Mouse (Mus musculus): ENCODE results near the gene Sema3f. TPM values are rescaled to one million over a fixed set of nuclear protein-coding genes. Genes with fewer than 3 reads are reported as not detected.
A peak's percentile ranks its signal among the peaks of the same experiment; 100 is the strongest.
"Not testable (repeated sequence)": the region's sequence is repeated elsewhere in the genome, so short reads cannot be mapped to it uniquely, and the experiment has no call there.

Sema3f gene
- polyA plus RNA-seq, 1 experiment: 41.3 TPM

DNA sequence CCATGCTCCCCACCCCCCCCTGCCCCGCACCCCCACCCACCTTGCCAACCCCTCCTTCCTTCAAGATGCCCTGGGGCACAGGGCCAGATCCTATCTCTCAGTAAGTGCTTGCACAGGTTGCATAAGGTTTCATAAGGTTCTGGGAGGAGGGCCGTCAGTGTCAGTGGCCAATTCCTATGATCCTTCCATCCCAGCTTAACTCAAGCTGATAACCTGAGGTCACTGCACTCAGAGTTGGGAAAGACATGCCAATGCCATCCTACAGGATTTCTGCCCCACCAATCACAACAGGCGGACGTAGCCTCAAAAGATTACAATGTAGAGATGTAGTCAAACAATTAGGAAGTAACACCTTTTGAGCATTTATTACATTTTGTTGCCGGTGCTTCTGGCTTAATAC lies 21.9 kb downstream of the Sema3f start:
- H3K36me3 ChIP-seq (ENCODE audit: control insufficient read depth, insufficient read depth, low read length): no peaks in the 10 kb centered on the region
- no peaks in the 10 kb centered on the region for H3K27me3 ChIP-seq (ENCODE audit: control insufficient read depth, insufficient read depth, low read length)
- H3K27ac ChIP-seq (ENCODE audit: control insufficient read depth, insufficient read depth, low read length): no peak overlapping the region
- H3K4me3 ChIP-seq (ENCODE audit: control insufficient read depth, insufficient read depth, low read length): no peak overlapping the region
- DNase-seq: no peak
- WGBS: 95% methylated on average over 5 of the region's 5 CpGs
- TF ChIP-seq CTCF (IDR thresholded peaks at IDR 0.05; ENCODE audit: borderline replicate concordance, control insufficient read depth, extremely low read depth, insufficient read depth, low read length, poor library complexity) (no peak), POLR2A (IDR thresholded peaks at IDR 0.05; ENCODE audit: control insufficient read depth, extremely low read depth, insufficient read depth, low read length, poor library complexity) (no peak)
- peaks cover 6% of the 10 kb centered on the region for H3K4me1 ChIP-seq (replicated peaks; ENCODE audit: control insufficient read depth, insufficient read depth, low read length)

DNA sequence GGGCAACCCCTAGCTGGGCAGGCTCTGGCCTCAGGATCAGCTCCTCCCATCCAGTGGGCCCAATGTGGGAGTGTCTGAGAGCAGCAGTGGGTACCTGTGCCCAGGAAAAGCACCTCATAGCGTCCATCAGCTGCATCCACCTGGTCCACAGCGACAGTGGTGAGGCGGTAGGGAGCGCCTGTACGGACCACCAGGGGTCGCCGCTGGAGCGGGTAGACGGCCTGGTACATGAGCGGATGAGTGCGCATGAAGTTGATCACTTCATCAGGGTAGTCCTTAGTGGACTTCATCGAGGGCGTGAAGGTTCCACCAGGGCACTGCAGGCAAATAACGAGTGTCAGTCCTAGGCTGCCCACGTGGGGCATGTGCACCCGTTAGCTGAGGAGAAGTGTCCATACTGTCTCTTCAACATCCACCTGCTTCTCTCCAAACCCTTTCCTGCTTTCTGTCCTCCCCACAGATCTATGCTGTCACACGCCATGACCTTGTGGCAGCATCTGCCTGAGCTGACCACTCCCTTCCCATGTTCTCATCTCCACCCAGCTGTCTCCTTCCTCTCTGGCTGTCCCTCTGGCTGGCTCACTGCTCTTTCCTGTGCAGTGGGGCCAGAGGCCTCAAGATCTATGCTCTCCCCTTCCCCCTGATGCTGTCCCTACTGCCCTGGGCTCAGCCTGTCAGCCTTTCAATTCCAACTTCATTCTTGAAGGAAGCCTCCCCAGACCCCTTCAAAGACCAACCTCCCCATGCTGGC lies 24.9 kb downstream of the Sema3f start:
- no peak for TF ChIP-seq POLR2A (IDR thresholded peaks at IDR 0.05; ENCODE audit: control insufficient read depth, extremely low read depth, insufficient read depth, low read length, poor library complexity)
- TF ChIP-seq CTCF (IDR thresholded peaks at IDR 0.05; ENCODE audit: borderline replicate concordance, control insufficient read depth, extremely low read depth, insufficient read depth, low read length, poor library complexity): peak; percentile 87

DNA sequence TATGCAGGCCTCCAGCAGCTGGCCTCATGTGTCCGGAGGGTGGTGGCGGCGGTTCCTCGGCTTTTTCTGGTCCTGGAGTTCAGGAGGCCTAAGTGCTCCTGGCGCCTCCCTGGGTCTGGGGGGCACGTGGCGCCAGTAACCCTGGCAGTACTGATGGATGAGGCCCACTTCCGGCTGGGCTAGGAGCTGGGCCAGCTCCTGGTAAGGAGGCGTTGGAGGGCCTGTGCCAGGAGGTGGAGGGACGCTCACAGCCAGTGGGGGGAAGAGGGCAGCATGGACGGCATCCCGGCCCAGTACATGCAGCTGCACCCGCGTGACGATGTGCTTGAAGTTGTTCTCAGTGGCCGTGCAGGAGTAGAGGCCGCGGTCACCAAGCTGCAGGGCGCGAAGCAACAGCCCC lies 27.9 kb downstream of the Sema3f start:
- WGBS: 91% methylated on average over 20 of the region's 20 CpGs
- Histone ChIP-seq H3K4me1 (replicated peaks; ENCODE audit: control insufficient read depth, insufficient read depth, low read length) (no peaks in the 10 kb centered on the region), H3K36me3 (ENCODE audit: control insufficient read depth, insufficient read depth, low read length) (no peaks in the 10 kb centered on the region), H3K27me3 (ENCODE audit: control insufficient read depth, insufficient read depth, low read length) (no peaks in the 10 kb centered on the region; the same call in 1 of the 2 replicates), H3K4me3 (ENCODE audit: control insufficient read depth, insufficient read depth, low read length) (no peak overlapping the region), H3K27ac (ENCODE audit: control insufficient read depth, insufficient read depth, low read length) (no peak overlapping the region)
- no peak for TF ChIP-seq CTCF (IDR thresholded peaks at IDR 0.05; ENCODE audit: borderline replicate concordance, control insufficient read depth, extremely low read depth, insufficient read depth, low read length, poor library complexity)
- TF ChIP-seq POLR2A (IDR thresholded peaks at IDR 0.05; ENCODE audit: control insufficient read depth, extremely low read depth, insufficient read depth, low read length, poor library complexity): no peak
- DNase-seq: no peak

More for the DNA sequence above, 24.9 kb downstream of the Sema3f start:
- peak; percentile 77 for DNase-seq
- WGBS: 37% methylated on average over 17 of the region's 17 CpGs
- H3K27ac ChIP-seq (ENCODE audit: control insufficient read depth, insufficient read depth, low read length): no peak overlapping the region
- H3K4me1 ChIP-seq (replicated peaks; ENCODE audit: control insufficient read depth, insufficient read depth, low read length): peaks cover 4% of the 10 kb centered on the region
- no peaks in the 10 kb centered on the region for H3K36me3 ChIP-seq (ENCODE audit: control insufficient read depth, insufficient read depth, low read length)
- no peak overlapping the region for H3K4me3 ChIP-seq (ENCODE audit: control insufficient read depth, insufficient read depth, low read length)
- no peaks in the 10 kb centered on the region for H3K27me3 ChIP-seq (ENCODE audit: control insufficient read depth, insufficient read depth, low read length)

DNA sequence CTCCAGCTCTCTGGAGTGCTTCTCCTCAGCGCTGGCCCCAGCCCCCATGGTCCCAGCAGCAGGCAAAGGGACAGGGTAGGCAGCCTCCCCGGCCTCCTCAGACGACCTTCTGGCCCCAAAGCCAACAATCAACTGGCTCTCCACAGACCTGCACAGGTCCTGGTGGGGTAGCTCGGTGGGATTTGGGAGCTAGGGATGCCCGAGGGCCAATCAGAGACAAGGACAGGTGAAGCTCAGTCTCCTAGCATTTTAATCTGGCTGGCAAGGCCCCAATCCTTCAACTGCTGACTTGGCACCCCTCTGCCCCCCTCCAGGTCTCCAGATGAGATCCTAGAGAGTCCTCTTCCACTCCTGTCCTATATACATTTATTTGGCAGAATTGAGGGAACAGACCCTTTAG lies 30.8 kb downstream of the Sema3f start, which contains the start of gene Gnat1:
Gnat1 (minus strand) TSS at position 212 of the 400 bp plus-strand sequence.
- Histone ChIP-seq H3K27ac (ENCODE audit: control insufficient read depth, insufficient read depth, low read length) (no peak within 1 kb of the TSS), H3K27me3 (ENCODE audit: control insufficient read depth, insufficient read depth, low read length) (peaks cover 7% of the 10 kb centered on the region; the same call in 1 of the 2 replicates), H3K4me3 (ENCODE audit: control insufficient read depth, insufficient read depth, low read length) (no peak within 1 kb of the TSS), H3K4me1 (replicated peaks; ENCODE audit: control insufficient read depth, insufficient read depth, low read length) (peaks cover 14% of the 10 kb centered on the region), H3K36me3 (ENCODE audit: control insufficient read depth, insufficient read depth, low read length) (no peaks in the 10 kb centered on the region)
- DNase-seq: no peak
- TF ChIP-seq CTCF (IDR thresholded peaks at IDR 0.05; ENCODE audit: borderline replicate concordance, control insufficient read depth, extremely low read depth, insufficient read depth, low read length, poor library complexity): no peak
- no peak for TF ChIP-seq POLR2A (IDR thresholded peaks at IDR 0.05; ENCODE audit: control insufficient read depth, extremely low read depth, insufficient read depth, low read length, poor library complexity)
- 71% methylated on average over 5 of the region's 5 CpGs for WGBS

DNA sequence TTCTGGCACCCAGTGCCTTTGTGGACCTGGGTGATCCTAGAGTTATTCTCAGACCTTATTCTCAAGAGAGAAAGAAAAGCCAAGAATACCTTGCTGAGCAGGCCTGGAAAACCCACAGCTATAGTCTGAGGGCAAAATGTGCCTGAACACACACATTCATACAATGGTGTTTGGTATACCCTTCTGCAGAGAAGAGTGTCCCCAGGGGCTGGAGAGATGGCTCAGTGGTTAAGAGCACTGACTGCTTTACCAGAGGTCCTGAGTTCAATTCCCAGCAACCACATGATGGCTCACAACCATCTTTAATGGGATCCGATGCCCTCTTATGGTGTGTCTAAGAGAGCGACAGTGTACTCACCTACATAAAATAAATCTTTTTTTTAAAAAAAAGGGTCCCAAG lies 31.4 kb downstream of the Sema3f start:
- H3K27ac ChIP-seq (ENCODE audit: control insufficient read depth, insufficient read depth, low read length): no peak overlapping the region
- H3K36me3 ChIP-seq (ENCODE audit: control insufficient read depth, insufficient read depth, low read length): no peaks in the 10 kb centered on the region
- H3K4me3 ChIP-seq (ENCODE audit: control insufficient read depth, insufficient read depth, low read length): no peak overlapping the region
- no peak for DNase-seq
- H3K4me1 ChIP-seq (replicated peaks; ENCODE audit: control insufficient read depth, insufficient read depth, low read length): peaks cover 14% of the 10 kb centered on the region
- WGBS: 97% methylated on average over 2 of the region's 2 CpGs
- peaks cover 7% of the 10 kb centered on the region; the same call in 1 of the 2 replicates for H3K27me3 ChIP-seq (ENCODE audit: control insufficient read depth, insufficient read depth, low read length)
- TF ChIP-seq CTCF (IDR thresholded peaks at IDR 0.05; ENCODE audit: borderline replicate concordance, control insufficient read depth, extremely low read depth, insufficient read depth, low read length, poor library complexity): no peak
- no peak for TF ChIP-seq POLR2A (IDR thresholded peaks at IDR 0.05; ENCODE audit: control insufficient read depth, extremely low read depth, insufficient read depth, low read length, poor library complexity)

DNA sequence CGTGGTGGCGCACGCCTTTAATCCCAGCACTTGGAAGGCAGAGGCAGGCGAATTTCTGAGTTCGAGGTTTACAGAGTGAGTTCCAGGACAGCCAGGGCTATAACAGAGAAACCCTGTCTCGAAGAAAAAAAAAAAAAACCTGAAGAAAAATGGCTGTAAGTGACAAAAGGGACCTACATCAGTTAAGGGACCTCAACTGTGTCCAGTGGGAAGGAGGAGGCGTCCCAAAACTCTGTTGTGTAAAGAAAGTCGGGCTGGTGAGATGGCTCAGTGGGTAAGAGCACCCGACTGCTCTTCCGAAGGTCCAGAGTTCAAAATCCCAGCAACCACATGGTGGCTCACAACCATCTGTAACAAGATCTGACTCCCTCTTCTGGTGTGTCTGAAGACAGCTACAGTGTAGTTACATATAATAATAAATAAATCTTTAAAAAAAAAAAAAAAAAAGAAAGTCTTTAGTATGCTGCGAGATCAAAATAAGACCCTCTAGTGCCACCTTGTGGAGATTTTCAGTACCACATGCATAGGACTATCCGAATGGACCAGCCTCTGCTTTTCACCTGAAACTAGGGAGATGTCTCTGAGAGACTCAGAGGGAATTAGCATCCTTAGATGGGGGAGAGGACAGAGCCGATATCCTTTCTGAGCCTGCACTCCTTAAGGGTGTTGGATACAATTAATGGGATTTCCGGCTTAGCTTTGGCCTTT lies 32.3 kb downstream of the Sema3f start:
- H3K4me3 ChIP-seq (ENCODE audit: control insufficient read depth, insufficient read depth, low read length): not testable (repeated sequence)
- WGBS: 41% methylated on average over 14 of the region's 14 CpGs

More for the DNA sequence above, 32.3 kb downstream of the Sema3f start:
- DNase-seq: peak; percentile 80
- H3K27ac ChIP-seq (ENCODE audit: control insufficient read depth, insufficient read depth, low read length); H3K36me3 ChIP-seq (ENCODE audit: control insufficient read depth, insufficient read depth, low read length); H3K27me3 ChIP-seq (ENCODE audit: control insufficient read depth, insufficient read depth, low read length): not testable (repeated sequence)
- H3K4me1 ChIP-seq (replicated peaks; ENCODE audit: control insufficient read depth, insufficient read depth, low read length): peaks cover 14% of the 10 kb centered on the region
